Comparison of ENCODE assay signal across 16 mouse cellular contexts in genomic region chr15:10074916-10075315, GRCm38 (mm10).
DNase-seq lines count a peak whose midpoint lies in the region; ATAC-seq lines count a peak whose summit lies in the region.
"Had no signal": no experiment of that assay in that cellular context is flagged by ENCODE, and none has a peak within 500 bp of the region (broad histone marks: within the 10 kb centered on the region; RNA-seq: fewer than 3 reads in every experiment).

No protein-coding gene starts in this region.

- H3K27me3 ChIP-seq in splenic B cell, adult 2 months (ENCODE audit: control insufficient read depth, insufficient read depth, low read length, poor library complexity, severe bottlenecking), result no peaks in the 10 kb centered on the region
- H3K27me3 ChIP-seq: embryonic facial prominence, embryonic 13.5 days; hindbrain, embryonic 12.5 days; intestine, embryonic 15.5 days; lung, embryonic 15.5 days; midbrain, embryonic 15.5 days had no signal

- ATAC-seq in CD4-positive, CD25-positive, alpha-beta regulatory T cell, adult 4 months, result peak; percentile 87
- ATAC-seq in inflammation-experienced regulatory T-cells, adult 6 months, result peak; percentile 90
- ATAC-seq: intestine, embryonic 15.5 days had no signal

- no peaks in the 10 kb centered on the region for H3K36me3 ChIP-seq in splenic B cell, adult 2 months (ENCODE audit: control insufficient read depth, insufficient read depth, low read length, poor library complexity, severe bottlenecking)
- H3K36me3 ChIP-seq: embryonic facial prominence, embryonic 13.5 days; hindbrain, embryonic 12.5 days; intestine, embryonic 15.5 days; lung, embryonic 15.5 days; midbrain, embryonic 15.5 days had no signal

- peak; percentile 2 for DNase-seq in spleen, adult 12 weeks (ENCODE audit: low spot score)
- no peak for DNase-seq in spleen, postnatal 14 days (ENCODE audit: low spot score in 2 of 2)
- DNase-seq in splenic B cell, adult 2 months (ENCODE audit: low read depth, low spot score), result peak; percentile 89
- DNase-seq in heart, adult 18-20 months, result no peak
- no peak for DNase-seq in testis, postnatal 14 days (ENCODE audit: low spot score)
- DNase-seq: cerebellum, adult 8-10 months; heart, postnatal 10 days; kidney, postnatal 36 days; right cerebral cortex, postnatal 4 days had no signal

Comparison
In these comparisons a context has a peak if more than half of its experiments do, and no peak if none do; other contexts are left out.
1. DNase-seq: peak in spleen, adult 12 weeks (single experiment) and splenic B cell, adult 2 months (single experiment); none in spleen, postnatal 14 days (0 of 2), heart, adult 18-20 months (0 of 2) and testis, postnatal 14 days (single experiment).